Mouse (Mus musculus): ENCODE results near the gene Emx2.
A peak's percentile ranks its signal among the peaks of the same experiment; 100 is the strongest.

The Emx2 gene

GRCm38 (mm10) chr19:59457951-59458742, at the start of gene Emx2:
TSS of gene Emx2 (plus strand) at chr19:59458372.
- no peak for TF ChIP-seq GATA4 (IDR thresholded peaks at IDR 0.05; ENCODE audit: insufficient replicate concordance, low read length)

DNA sequence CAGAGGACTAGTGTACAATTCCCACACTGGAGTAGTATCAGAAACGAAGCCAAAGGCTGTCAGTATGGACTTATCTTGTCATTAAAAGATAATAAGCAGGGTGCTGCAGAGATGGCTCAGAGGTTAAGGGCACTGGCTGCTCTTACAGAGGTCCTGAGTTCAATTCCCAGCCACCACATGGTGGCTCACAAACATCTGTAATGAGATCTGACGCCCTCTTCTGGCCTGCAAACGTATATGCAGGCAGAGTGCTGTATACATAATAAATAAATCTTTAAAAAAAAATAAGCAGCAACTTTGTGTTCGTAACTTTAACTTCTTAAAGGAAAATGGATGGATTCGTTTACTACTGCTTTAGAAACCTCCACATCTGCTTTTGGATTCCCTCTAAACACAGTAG, 44.0 kb upstream of the Emx2 start:
- TF ChIP-seq GATA4 (IDR thresholded peaks at IDR 0.05; ENCODE audit: insufficient replicate concordance, low read length): no peak

GRCm38 (mm10) chr19:59418024-59418423, 40.1 kb upstream of the Emx2 start:
- peak; percentile 26; the same call in 1 of the 2 replicates for TF ChIP-seq GATA4 (IDR thresholded peaks at IDR 0.05; ENCODE audit: insufficient replicate concordance, low read length)

DNA sequence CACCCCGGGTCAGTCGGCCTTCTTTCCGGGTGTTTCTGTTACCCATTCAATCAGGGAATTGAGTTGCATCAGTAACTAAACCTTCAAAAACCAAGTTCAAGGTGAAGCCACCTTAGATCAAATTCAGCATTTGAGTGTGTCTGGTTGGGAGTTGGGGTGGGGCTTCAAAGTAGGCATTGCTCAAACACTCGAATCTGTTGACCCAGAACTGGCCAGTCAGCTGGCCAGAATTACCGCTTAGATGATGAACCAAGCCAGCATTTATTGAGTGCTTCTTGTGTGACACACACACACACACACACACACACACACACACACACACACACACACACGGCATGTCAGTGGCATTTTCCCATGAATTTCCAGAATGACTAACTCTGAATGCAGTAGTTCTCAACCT, 39.5 kb upstream of the Emx2 start:
- TF ChIP-seq GATA4 (IDR thresholded peaks at IDR 0.05; ENCODE audit: insufficient replicate concordance, low read length): no peak

DNA sequence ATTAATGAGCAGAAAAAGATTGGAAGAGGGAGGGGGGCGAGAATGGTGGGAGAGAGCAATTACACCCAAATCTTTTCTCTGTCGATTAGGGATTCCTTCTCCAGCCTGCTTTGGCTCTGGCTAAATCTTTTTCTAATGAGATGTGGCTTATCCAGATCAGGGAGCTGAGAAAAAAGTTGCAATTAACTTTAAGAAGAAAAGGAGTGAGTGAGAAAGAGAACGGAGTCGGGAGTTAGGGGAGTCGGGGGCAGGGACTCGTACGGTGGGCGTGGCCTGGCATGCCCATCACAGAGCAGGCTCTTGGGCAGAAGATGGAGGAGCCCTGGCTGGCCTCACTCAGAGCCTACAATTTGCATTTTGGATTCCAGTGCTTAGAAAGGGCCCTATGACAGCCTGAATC, 35.8 kb upstream of the Emx2 start:
- no peak for TF ChIP-seq GATA4 (IDR thresholded peaks at IDR 0.05; ENCODE audit: insufficient replicate concordance, low read length)

- no peak for TF ChIP-seq GATA4 (IDR thresholded peaks at IDR 0.05; ENCODE audit: insufficient replicate concordance, low read length)
Measured at GRCm38 (mm10) chr19:59423685-59424084, 34.5 kb upstream of the Emx2 start.

DNA sequence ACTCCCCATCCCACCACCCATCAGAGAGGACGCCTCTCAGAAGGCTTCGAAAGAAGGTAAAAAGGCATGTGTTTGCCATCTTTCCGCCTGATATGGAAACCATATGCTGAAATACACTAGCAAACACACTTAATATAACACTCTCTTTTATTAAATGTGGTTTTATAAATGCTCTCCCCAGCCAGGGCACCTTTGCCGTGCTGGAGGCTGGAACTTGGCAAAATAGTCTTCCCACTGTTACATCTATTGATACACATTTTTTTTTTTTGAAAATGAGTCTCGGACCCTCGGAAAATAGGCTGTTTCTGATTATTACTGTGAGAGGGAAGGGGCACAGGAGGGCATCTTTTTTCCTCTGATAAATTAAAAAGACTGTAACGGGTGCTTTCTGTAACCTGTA, 33.2 kb upstream of the Emx2 start:
- TF ChIP-seq GATA4 (IDR thresholded peaks at IDR 0.05; ENCODE audit: insufficient replicate concordance, low read length): no peak

DNA sequence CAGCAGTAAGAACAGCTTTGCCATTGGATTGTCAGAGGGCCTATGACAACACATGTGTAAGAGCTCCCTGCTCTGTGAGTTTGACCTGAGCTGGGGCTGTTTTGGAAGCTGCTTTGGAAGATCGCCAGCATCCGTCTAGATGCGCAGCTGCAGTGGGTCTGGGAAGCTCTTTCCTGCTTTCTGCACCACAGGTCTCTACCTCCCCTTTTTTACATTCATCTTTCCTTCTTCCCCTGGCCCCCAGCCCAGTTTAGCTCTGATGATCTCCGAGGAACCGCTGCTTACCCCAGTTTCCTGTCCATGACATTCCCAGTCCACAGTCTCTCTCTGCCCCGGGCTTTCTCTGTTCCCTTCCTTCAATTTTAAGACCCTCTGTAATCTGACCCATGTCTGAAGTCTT, 25.9 kb upstream of the Emx2 start:
- TF ChIP-seq GATA4 (IDR thresholded peaks at IDR 0.05; ENCODE audit: insufficient replicate concordance, low read length): no peak

DNA sequence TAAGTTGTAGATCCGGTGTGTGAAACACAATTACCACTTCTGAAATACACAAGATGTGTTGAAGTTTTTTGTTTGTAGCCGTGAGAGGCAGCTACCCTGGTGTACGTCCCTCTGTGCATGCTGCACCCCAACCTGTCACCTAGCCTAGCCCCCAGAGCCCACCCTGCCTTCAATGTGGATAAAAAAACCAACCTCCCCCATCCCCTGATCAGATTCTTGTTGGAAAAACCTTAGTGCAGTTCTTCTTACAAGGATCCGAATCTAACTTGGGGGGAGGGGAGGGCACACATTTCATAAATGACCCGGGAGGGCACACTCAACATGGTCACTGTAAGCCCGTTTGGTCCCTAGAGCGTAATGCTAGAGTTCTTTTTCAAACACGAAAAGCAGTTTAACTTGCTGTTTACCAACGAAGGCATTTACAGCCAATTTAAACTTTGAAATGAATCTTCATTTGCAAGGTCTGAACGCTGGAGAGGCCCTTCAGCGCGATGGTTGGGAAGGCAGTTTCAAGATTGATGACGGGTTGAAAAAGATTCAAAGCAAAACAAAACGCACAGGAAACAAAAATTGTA, 7.5 kb upstream of the Emx2 start:
- no peak for TF ChIP-seq GATA4 (IDR thresholded peaks at IDR 0.05; ENCODE audit: insufficient replicate concordance, low read length)

DNA sequence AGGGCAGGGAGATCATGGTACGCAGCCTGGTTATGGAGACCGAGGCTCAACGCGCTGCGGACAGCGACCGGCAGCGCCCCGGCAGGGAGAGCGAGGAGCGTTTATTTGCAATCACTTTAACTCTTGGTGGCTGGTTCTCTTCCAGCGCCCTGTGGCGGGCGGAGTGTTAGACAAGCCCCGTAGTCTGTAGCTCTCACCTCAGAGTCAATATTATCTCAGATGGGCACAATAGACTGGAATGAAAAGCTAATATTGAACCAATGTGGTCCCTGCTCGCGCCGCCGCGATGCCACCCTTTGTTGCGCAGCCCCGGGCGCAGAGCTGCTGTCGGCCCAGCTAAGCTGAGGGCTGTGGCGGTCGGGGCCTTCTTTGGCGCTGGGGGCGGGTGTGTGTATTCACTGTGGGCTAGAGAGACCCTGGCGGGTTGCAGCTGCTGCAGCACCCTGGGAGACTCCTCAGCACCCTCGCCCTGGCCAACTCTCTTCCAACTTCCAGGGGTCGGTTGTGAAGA, 6.7 kb upstream of the Emx2 start:
- TF ChIP-seq GATA4 (IDR thresholded peaks at IDR 0.05; ENCODE audit: insufficient replicate concordance, low read length): no peak

GRCm38 (mm10) chr19:59452321-59452720, 5.9 kb upstream of the Emx2 start:
- no peak for TF ChIP-seq GATA4 (IDR thresholded peaks at IDR 0.05; ENCODE audit: insufficient replicate concordance, low read length)

- no peak for TF ChIP-seq GATA4 (IDR thresholded peaks at IDR 0.05; ENCODE audit: insufficient replicate concordance, low read length)
Measured at GRCm38 (mm10) chr19:59453591-59453990, 4.6 kb upstream of the Emx2 start.

DNA sequence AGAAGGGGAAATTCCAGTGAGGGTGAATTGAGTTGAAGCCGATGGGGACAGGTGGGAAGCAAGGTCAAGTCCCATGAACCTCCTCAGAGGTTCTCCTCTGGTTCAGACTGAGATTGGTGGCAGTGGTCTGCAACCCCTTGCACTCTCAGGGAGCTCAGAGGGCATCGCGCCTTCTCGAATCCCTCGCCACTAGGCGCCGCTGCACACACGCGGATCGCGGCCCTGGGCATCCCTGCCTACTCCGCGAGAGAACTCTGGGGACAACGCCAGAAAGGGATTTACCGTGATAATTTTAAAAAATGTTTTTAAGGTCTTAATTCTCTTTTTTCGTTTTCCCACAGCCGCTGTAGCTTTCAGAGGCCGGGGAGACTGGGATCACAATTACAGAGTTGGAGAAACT, 4.0 kb upstream of the Emx2 start:
- TF ChIP-seq GATA4 (IDR thresholded peaks at IDR 0.05; ENCODE audit: insufficient replicate concordance, low read length): no peak

- TF ChIP-seq GATA4 (IDR thresholded peaks at IDR 0.05; ENCODE audit: insufficient replicate concordance, low read length): no peak
Measured at GRCm38 (mm10) chr19:59455671-59456070, 2.5 kb upstream of the Emx2 start.

- TF ChIP-seq GATA4 (IDR thresholded peaks at IDR 0.05; ENCODE audit: insufficient replicate concordance, low read length): no peak
Measured at GRCm38 (mm10) chr19:59457011-59457945, 894 bp upstream of the Emx2 start.
